Mouse (Mus musculus) gastrocnemius, postnatal 10 days (tissue): Measurements from ENCODE around the gene Khnyn. TPM values are rescaled to one million over a fixed set of nuclear protein-coding genes. Genes with fewer than 3 reads are reported as not detected.
A peak's percentile ranks its signal among the peaks of the same experiment; 100 is the strongest.

ENCODE experiments used
- DNase-seq: peaks from one replicate; pipeline ENCODE4 v3.0.0; 2021; ENCODE audit warnings: mixed read lengths
- long read RNA-seq, 2 experiments: library from polyadenylated mRNA; stranded (forward); transcript quantifications; one replicate each; pipeline ENCODE4 v2.0.0; 2021
- total RNA-seq, 2 experiments: library from RNA; stranded (reverse); gene quantifications; 2 replicates each; pipeline ENCODE4 v1.2.3; 2021

The Khnyn gene
- 10 to 100 TPM in 1 of 2 experiments, 1 to 10 TPM in 1; 8.0 to 11.6 TPM for total RNA-seq
- long read RNA-seq, experiment 1, full-length matches to known transcripts = 8 of 19 reads
- long read RNA-seq, experiment 1, partial matches to known transcripts = 4 of 19 reads
- long read RNA-seq, experiment 1, other reads (novel, unspliced or antisense) = 7 of 19 reads
- long read RNA-seq, experiment 2, full-length matches to known transcripts = 9 of 10 reads
- long read RNA-seq, experiment 2, partial matches to known transcripts = 0 of 10 reads
- long read RNA-seq, experiment 2, other reads (novel, unspliced or antisense) = 1 of 10 reads

GRCm38 (mm10) chr14:55884713-55885113 is at the start of gene Khnyn:
Khnyn (plus strand) TSS chr14:55884947.
- peak; percentile 89 for DNase-seq

- DNase-seq = no peak
These were observed 46.4 kb upstream of the Khnyn start for GRCm38 (mm10) chr14:55838312-55838711.

GRCm38 (mm10) chr14:55838740-55839139 is 46.0 kb upstream of the Khnyn start:
- no peak for DNase-seq

- no peak for DNase-seq
These were observed 43.8 kb upstream of the Khnyn start for GRCm38 (mm10) chr14:55840853-55841366.

GRCm38 (mm10) chr14:55842794-55843193 is 42.0 kb upstream of the Khnyn start:
- DNase-seq = no peak

GRCm38 (mm10) chr14:55845506-55846294 is 39.0 kb upstream of the Khnyn start:
- DNase-seq = no peak

GRCm38 (mm10) chr14:55850885-55851284 is 33.9 kb upstream of the Khnyn start:
- no peak for DNase-seq

- DNase-seq = no peak
These were observed 31.8 kb upstream of the Khnyn start for GRCm38 (mm10) chr14:55852646-55853551.

- DNase-seq = peak; percentile 70
These were observed 31.0 kb upstream of the Khnyn start, which contains the start of gene Nynrin for GRCm38 (mm10) chr14:55853621-55854285. Nynrin (plus strand) TSS chr14:55854010.

GRCm38 (mm10) chr14:55854406-55855100 is 30.2 kb upstream of the Khnyn start:
- DNase-seq = no peak

GRCm38 (mm10) chr14:55855101-55855561 is 29.6 kb upstream of the Khnyn start:
- DNase-seq = peak; percentile 43

- DNase-seq = no peak
These were observed 27.2 kb upstream of the Khnyn start for GRCm38 (mm10) chr14:55857588-55857987.

- DNase-seq = no peak
These were observed 22.6 kb upstream of the Khnyn start for GRCm38 (mm10) chr14:55862186-55862585.

GRCm38 (mm10) chr14:55862970-55863369 is 21.8 kb upstream of the Khnyn start:
- DNase-seq = no peak

GRCm38 (mm10) chr14:55863773-55864172 is 21.0 kb upstream of the Khnyn start:
- DNase-seq = peak; percentile 77

- peak; percentile 65 for DNase-seq
These were observed 17.8 kb upstream of the Khnyn start for GRCm38 (mm10) chr14:55866962-55867361.

- DNase-seq = no peak
These were observed 16.3 kb upstream of the Khnyn start for GRCm38 (mm10) chr14:55868230-55869026.

GRCm38 (mm10) chr14:55869538-55869937 is 15.2 kb upstream of the Khnyn start:
- DNase-seq = no peak

- no peak for DNase-seq
These were observed 12.7 kb upstream of the Khnyn start for GRCm38 (mm10) chr14:55872039-55872438.

GRCm38 (mm10) chr14:55872551-55872950 is 12.2 kb upstream of the Khnyn start:
- no peak for DNase-seq
